Mouse (Mus musculus) left cerebral cortex, adult 11 months (tissue): ENCODE data around the gene Myoc.

ENCODE experiments used
- DNase-seq: peaks from one replicate; pipeline ENCODE4 v3.0.0; 2022; ENCODE audit warnings: low spot score

Gene Myoc

GRCm38 (mm10) chr1:162648416-162648815 is 9.5 kb downstream of the Myoc start:
- no peak for DNase-seq

GRCm38 (mm10) chr1:162658119-162658518 is 19.2 kb downstream of the Myoc start, which contains the start of gene Myocos:
Gene Myocos, minus strand, starts transcription at chr1:162658219.
- DNase-seq, result no peak

- DNase-seq, result no peak
These were observed 21.4 kb downstream of the Myoc start for GRCm38 (mm10) chr1:162660276-162660860.

GRCm38 (mm10) chr1:162664826-162665475 is 26.0 kb downstream of the Myoc start:
- DNase-seq, result peak; percentile 55

- DNase-seq, result no peak
These were observed 26.7 kb downstream of the Myoc start for GRCm38 (mm10) chr1:162665486-162666174.

- DNase-seq, result no peak
These were observed 54.8 kb downstream of the Myoc start for GRCm38 (mm10) chr1:162693721-162694120.

GRCm38 (mm10) chr1:162697866-162698265 is 58.9 kb downstream of the Myoc start:
- DNase-seq, result no peak
